Mouse (Mus musculus): Measurements from ENCODE around the gene Mastl. TPM values are rescaled to one million over a fixed set of nuclear protein-coding genes. Genes with fewer than 3 reads are reported as not detected.

The Mastl gene
- total RNA-seq (2023), result under 1 TPM; 0.42 to 0.49 TPM

DNA sequence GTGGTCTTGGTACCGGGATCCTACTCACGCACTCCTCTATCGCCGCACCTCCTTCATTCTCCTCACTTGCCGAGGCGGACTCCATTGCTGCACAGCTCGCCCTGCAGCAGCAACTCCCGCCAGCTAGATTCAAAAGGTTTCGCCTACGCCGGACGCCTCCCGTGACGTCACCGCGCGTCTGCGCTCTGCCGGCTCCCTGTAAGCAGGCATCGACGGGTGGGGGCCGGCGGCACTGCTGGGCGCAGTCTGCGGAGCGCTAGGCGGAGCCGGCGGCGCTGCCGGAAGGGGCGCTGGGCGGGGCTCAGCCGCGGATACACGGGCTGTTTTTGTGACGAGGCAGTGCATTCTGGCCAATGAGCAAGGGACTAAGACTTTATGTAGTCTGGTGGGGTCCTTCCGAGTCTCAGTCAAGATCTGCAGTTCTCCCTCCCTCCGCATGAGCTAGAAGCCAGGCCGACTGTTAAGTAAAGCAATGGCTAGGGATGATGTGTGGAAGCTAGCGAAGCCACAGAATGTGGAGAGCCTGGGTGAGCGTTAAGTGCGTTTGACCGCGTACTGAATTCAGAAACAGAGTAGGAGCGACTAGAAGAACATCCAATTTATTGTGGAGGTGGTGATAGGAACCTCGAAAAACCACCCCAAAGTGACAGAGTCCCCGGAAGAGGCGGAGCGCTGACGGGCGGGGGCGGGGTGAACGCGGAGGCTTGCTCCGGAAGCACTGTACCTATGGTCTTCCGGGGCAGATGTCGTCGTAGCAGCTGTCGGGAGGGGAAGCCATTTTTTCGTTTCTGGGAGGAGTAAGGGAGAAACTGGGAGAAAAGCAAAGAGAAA is at the start of gene Mastl, which contains the start of gene Yme1l1:
Gene Mastl (minus strand): TSS at position 248 of the 831 bp plus-strand sequence.
Gene Yme1l1 (plus strand): TSS at position 593 of the 831 bp plus-strand sequence.

DNA sequence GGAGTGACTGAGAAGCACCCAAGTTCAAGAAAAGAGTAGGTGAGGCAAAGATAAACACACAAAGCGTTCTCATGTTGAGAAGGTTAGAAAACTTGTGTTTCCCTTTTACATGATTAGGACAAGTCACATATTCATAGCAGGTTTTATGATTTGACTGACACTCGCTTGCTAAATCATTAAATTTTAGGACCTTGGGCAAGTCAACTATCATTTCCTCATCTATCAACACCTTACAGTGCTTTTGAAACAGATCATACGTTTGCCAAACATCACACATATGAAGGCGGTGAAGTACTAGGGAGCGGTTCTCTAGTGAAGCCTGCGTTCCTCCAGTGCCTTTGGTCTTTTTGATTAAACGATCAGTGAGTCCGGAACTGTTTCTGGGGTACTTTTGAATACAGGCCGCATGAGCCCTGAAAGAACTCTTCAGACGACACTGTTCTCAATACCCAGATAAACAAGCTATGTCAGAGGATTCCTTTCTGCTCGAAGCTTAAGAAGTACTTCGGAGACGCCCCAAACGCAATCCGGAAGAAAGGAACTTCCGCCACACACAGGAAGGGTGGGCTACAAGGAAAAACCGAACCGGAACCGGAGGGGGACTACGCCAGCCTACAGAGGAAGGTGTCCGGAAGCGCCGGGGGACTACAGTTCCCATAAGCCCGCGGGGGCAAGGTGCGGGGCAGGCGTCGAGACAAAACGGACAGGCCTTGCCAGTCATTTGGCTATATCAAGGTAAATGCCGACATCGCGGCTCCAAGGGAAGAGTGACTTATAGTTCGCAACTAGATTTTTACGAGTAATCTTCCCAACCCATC is 88.1 kb downstream of the Mastl start, which contains the start of gene Acbd5:
Gene Acbd5 (plus strand): TSS at position 616 of the 818 bp plus-strand sequence.

Other genes with a start within 250 kb of the Mastl start
- 100 to 1,000 TPM; 196 to 210 TPM for gene Abi1, start 115.8 kb downstream of the Mastl start, total RNA-seq (2023)
- 10 to 100 TPM; 44.5 to 51.2 TPM for gene Acbd5, start 87.9 kb downstream of the Mastl start, total RNA-seq (2023)
- gene Yme1l1, start 345 bp upstream of the Mastl start, total RNA-seq (2023), result 10 to 100 TPM; 91.8 to 95.9 TPM
- not detected for gene 4931423N10Rik, start 51.5 kb upstream of the Mastl start, total RNA-seq (2023)
- gene Nxph2, start 165.2 kb upstream of the Mastl start, total RNA-seq (2023), result not detected

All from monocyte, adult 59 days (primary cell).